Mouse (Mus musculus): ENCODE data around the gene Bco2.

DNA sequence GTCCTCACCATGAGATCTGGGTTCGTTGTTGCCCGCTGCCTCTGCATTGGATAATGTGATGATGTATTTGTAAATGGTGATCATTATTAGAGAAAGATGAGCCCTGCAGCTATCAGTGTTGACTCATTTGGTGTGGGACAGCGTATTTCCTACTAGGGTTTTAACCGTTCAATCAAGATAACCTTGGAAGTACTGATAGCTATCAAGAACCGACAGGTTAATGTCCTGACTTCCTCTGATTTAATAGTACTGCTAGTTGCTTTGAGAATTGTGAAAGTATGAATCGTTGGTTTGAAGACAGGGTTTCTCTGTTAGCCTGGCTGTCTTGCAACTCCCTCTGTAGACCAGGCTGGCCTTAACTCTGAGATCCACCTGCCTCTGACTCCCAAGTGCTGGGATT, 49.4 kb upstream of the Bco2 start:
- no peak for TF ChIP-seq CTCF (conservative IDR thresholded peaks at IDR 0.05; ENCODE audit: low read length)
- no peak for TF ChIP-seq NANOG (IDR thresholded peaks at IDR 0.05; ENCODE audit: borderline replicate concordance, low read length)
- no peak for TF ChIP-seq POU5F1 (IDR thresholded peaks at IDR 0.05; ENCODE audit: borderline replicate concordance, low read length)

All from E14TG2a.4 (cell line).